Mouse (Mus musculus) heart, adult 2 months (tissue): ENCODE results near the gene Rbm19.
A peak's percentile ranks its signal among the peaks of the same experiment; 100 is the strongest.

Experiments
- CTCF ChIP-seq: fragments of 200-600 bp; IDR thresholded peaks from 2 replicates; pipeline ENCODE4 v1.8.1; 2022; ENCODE audit warnings: antibody characterized with exemption, mild to moderate bottlenecking, moderate library complexity
- EP300 ChIP-seq: fragments of 200-500 bp; IDR thresholded peaks from 2 replicates; pipeline ENCODE4 v1.6.1; 2011; ENCODE audit warnings: low read depth, low read length, control low read depth; ENCODE audit not compliant: insufficient read depth
- POLR2A ChIP-seq: fragments of 200-500 bp; IDR thresholded peaks from 2 replicates; pipeline ENCODE4 v1.6.1; 2011; ENCODE audit warnings: mild to moderate bottlenecking, low read depth, low read length, control low read depth; ENCODE audit not compliant: insufficient read depth

- TF ChIP-seq POLR2A (no peak), CTCF (peak; percentile 48), EP300 (no peak)
Observed at GRCm38 (mm10) chr5:120204316-120204715, 88.1 kb downstream of the Rbm19 start.
